Comparison of ENCODE assay signal across 8 mouse cellular contexts in the genomic region with DNA sequence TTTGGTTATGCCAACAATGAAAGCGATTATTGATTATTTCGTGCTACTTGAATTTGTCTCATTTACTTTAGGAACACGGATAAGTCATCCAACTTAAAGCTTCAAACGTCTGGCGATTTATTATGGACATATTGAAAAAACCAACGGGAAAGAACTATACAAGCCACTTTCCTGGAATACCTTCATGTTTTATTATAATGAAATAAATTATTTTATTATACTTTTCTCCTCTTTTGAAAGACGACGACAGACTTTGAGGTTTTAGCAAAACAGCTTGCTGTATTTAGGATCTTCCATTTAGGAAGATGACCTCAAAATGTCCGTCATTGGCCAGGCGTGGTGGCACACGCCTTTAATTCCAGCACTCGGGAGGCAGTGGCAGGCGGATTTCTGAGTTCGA. TPM values are rescaled to one million over a fixed set of nuclear protein-coding genes. Genes with fewer than 3 reads are reported as not detected.
DNase-seq lines count a peak whose midpoint lies in the region; ATAC-seq and TF ChIP-seq lines count a peak whose summit lies in the region.

No protein-coding gene starts in this region.

- no peaks in the 10 kb centered on the region for H3K9me3 ChIP-seq in forebrain, embryonic 12.5 days
- H3K9me3 ChIP-seq in liver, embryonic 14.5 days (ENCODE audit: control insufficient read depth, low read length): no peaks in the 10 kb centered on the region

- DNase-seq in gastrocnemius, adult 2 months: no peak
- no peak for DNase-seq in gastrocnemius, adult 8-10 months (ENCODE audit: low spot score in 2 of 2)
- DNase-seq in 3T3-L1 (ENCODE audit: low read depth, low spot score) (peak; percentile 25), MN1 (ENCODE audit: low spot score) (no peak)
- no peak for DNase-seq in liver, embryonic 14.5 days (ENCODE audit: low read depth in 3 of 3, low spot score in 3 of 3)
- DNase-seq in right cerebral cortex, postnatal 4 days: no peak
- no peak for DNase-seq in embryo, embryonic 11 days

- peak overlapping the region; percentile 95 for H3K27ac ChIP-seq in gastrocnemius, adult 2 months
- 0 out of 2 replicates have a peak overlapping the region, but pooled peaks have one; percentile 71 for H3K27ac ChIP-seq in forebrain, embryonic 12.5 days
- H3K27ac ChIP-seq in liver, embryonic 14.5 days: peak overlapping the region; percentile 96

- no peak for TF ChIP-seq EP300 in liver, embryonic 14.5 days (IDR thresholded peaks at IDR 0.05; ENCODE audit: low read depth)

- H3K27me3 ChIP-seq in forebrain, embryonic 12.5 days: no peaks in the 10 kb centered on the region
- no peaks in the 10 kb centered on the region for H3K27me3 ChIP-seq in liver, embryonic 14.5 days (ENCODE audit: control insufficient read depth, insufficient read depth, low read length)

- intact Hi-C loops in gastrocnemius, adult 2 months (cut with DNase I): no loop called here

- peak overlapping the region; percentile 85 for H3K4me3 ChIP-seq in gastrocnemius, adult 2 months
- peak overlapping the region; percentile 61 for H3K4me3 ChIP-seq in forebrain, embryonic 12.5 days (replicated peaks)
- peak overlapping the region; percentile 50 to 74 for H3K4me3 ChIP-seq in liver, embryonic 14.5 days (ENCODE audit: insufficient read depth in 1 of 2, low read depth in 2 of 2, low read length in 2 of 2)

- 60% methylated on average over 14 of the region's 14 CpGs for WGBS in forebrain, embryonic 12.5 days
- 42% methylated on average over 14 of the region's 14 CpGs for WGBS in liver, embryonic 14.5 days (ENCODE audit: insufficient replicate concordance)

- no peak for ATAC-seq in forebrain, embryonic 12.5 days (ENCODE audit: low FRiP score)
- no peak for ATAC-seq in liver, embryonic 14.5 days (ENCODE audit: insufficient read depth)

- H3K36me3 ChIP-seq in forebrain, embryonic 12.5 days (replicated peaks): peaks cover 26% of the 10 kb centered on the region
- peaks cover 25% of the 10 kb centered on the region for H3K36me3 ChIP-seq in liver, embryonic 14.5 days (replicated peaks; ENCODE audit: control insufficient read depth, insufficient read depth, low read depth)

- H3K4me1 ChIP-seq in forebrain, embryonic 12.5 days: peaks cover 29% of the 10 kb centered on the region
- H3K4me1 ChIP-seq in liver, embryonic 14.5 days (replicated peaks; ENCODE audit: control insufficient read depth in 2 of 2, insufficient read depth in 2 of 2, low read length in 1 of 2): peaks cover 34 to 43% of the 10 kb centered on the region in 2 experiments

- no peak overlapping the region; the same call in 1 of the 2 replicates for H3K9ac ChIP-seq in forebrain, embryonic 12.5 days
- H3K9ac ChIP-seq in liver, embryonic 14.5 days (replicated peaks): peak overlapping the region; percentile 59

- TF ChIP-seq CTCF in gastrocnemius, adult 2 months (IDR thresholded peaks at IDR 0.05): no peak
- TF ChIP-seq CTCF in liver, embryonic 14.5 days (IDR thresholded peaks at IDR 0.05; ENCODE audit: low read depth): no peak

- H3K4me2 ChIP-seq in forebrain, embryonic 12.5 days: peak overlapping the region; percentile 41
- peak overlapping the region; percentile 96 for H3K4me2 ChIP-seq in liver, embryonic 14.5 days (ENCODE audit: low read depth)

RNA-seq across cellular contexts. Expression of gene Mdc1, which starts 0.8 kb away (rescaled TPM):
- 1 to 10 TPM; 3.6 to 4.4 TPM for total RNA-seq in gastrocnemius, adult 2 months (2021)
- 1 to 10 TPM; 3.2 to 5.0 (median 4.0) TPM for total RNA-seq in gastrocnemius, adult 8-10 months (2022)
- polyA plus RNA-seq in forebrain, embryonic 12.5 days (2016; fragmentation: Nextera tagmentation; extraction: Ambion mirVana): 22.3 and 26.1 TPM in 2 replicates
- 9.2 and 10.0 TPM in 2 replicates for polyA plus RNA-seq in liver, embryonic 14.5 days (2012; rRNA removed)
- 6.3 and 9.1 TPM in 2 replicates for polyA plus RNA-seq in liver, embryonic 14.5 days (2014; fragmentation: Nextera tagmentation; extraction: Ambion mirVana)

RNA-seq across cellular contexts. Expression of gene Tubb5, which starts 2.5 kb away (rescaled TPM):
- total RNA-seq in gastrocnemius, adult 2 months (2021): 10 to 100 TPM; 29.7 to 40.0 TPM
- total RNA-seq in gastrocnemius, adult 8-10 months (2022): 10 to 100 TPM; 26.7 to 34.5 (median 28.3) TPM
- polyA plus RNA-seq in forebrain, embryonic 12.5 days (2016; fragmentation: Nextera tagmentation; extraction: Ambion mirVana): 1,541 and 1,619 TPM in 2 replicates
- 460 and 467 TPM in 2 replicates for polyA plus RNA-seq in liver, embryonic 14.5 days (2012; rRNA removed)
- polyA plus RNA-seq in liver, embryonic 14.5 days (2014; fragmentation: Nextera tagmentation; extraction: Ambion mirVana): 330 and 363 TPM in 2 replicates

RNA-seq across cellular contexts. Expression of gene Flot1, which starts 17.5 kb away (rescaled TPM):
- total RNA-seq in gastrocnemius, adult 2 months (2021): 10 to 100 TPM; 45.4 to 50.9 TPM
- total RNA-seq in gastrocnemius, adult 8-10 months (2022): 10 to 100 TPM; 52.6 to 67.2 (median 55.9) TPM
- 53.7 and 56.0 TPM in 2 replicates for polyA plus RNA-seq in forebrain, embryonic 12.5 days (2016; fragmentation: Nextera tagmentation; extraction: Ambion mirVana)
- polyA plus RNA-seq in liver, embryonic 14.5 days (2012; rRNA removed): 22.4 and 34.7 TPM in 2 replicates
- 27.8 and 29.2 TPM in 2 replicates for polyA plus RNA-seq in liver, embryonic 14.5 days (2014; fragmentation: Nextera tagmentation; extraction: Ambion mirVana)

RNA-seq across cellular contexts. Expression of gene Ier3, which starts 19.1 kb away (rescaled TPM):
- total RNA-seq in gastrocnemius, adult 2 months (2021): 1 to 10 TPM; 4.4 to 8.6 TPM
- total RNA-seq in gastrocnemius, adult 8-10 months (2022): 1 to 10 TPM; 5.6 to 7.8 (median 6.6) TPM
- polyA plus RNA-seq in forebrain, embryonic 12.5 days (2016; fragmentation: Nextera tagmentation; extraction: Ambion mirVana): 4.9 and 5.3 TPM in 2 replicates
- 10.2 and 11.0 TPM in 2 replicates for polyA plus RNA-seq in liver, embryonic 14.5 days (2012; rRNA removed)
- 11.6 and 13.2 TPM in 2 replicates for polyA plus RNA-seq in liver, embryonic 14.5 days (2014; fragmentation: Nextera tagmentation; extraction: Ambion mirVana)

RNA-seq across cellular contexts. Expression of gene Nrm, which starts 20.6 kb away (rescaled TPM):
- total RNA-seq in gastrocnemius, adult 2 months (2021): under 1 TPM; 0.82 to 0.86 TPM
- total RNA-seq in gastrocnemius, adult 8-10 months (2022): 1 to 10 TPM in 2 of 4 experiments, under 1 TPM in 2; 0.52 to 2.6 (median 1.4) TPM
- 56.2 and 60.5 TPM in 2 replicates for polyA plus RNA-seq in forebrain, embryonic 12.5 days (2016; fragmentation: Nextera tagmentation; extraction: Ambion mirVana)
- 15.6 and 18.2 TPM in 2 replicates for polyA plus RNA-seq in liver, embryonic 14.5 days (2012; rRNA removed)
- 20.1 and 22.4 TPM in 2 replicates for polyA plus RNA-seq in liver, embryonic 14.5 days (2014; fragmentation: Nextera tagmentation; extraction: Ambion mirVana)
